Mouse (Mus musculus) liver, embryonic 14.5 days (tissue): Measurements from ENCODE around the gene Tmem220. TPM values are rescaled to one million over a fixed set of nuclear protein-coding genes. Genes with fewer than 3 reads are reported as not detected.

Experiments used
- ATAC-seq: fragments of 200-750 bp; cut with Nextera tagmentation; 2 replicates; pipeline ENCODE4 v1.8.0; 2017; ENCODE audit warnings: moderate number of reproducible peaks, mild to moderate bottlenecking, moderate library complexity; ENCODE audit not compliant: insufficient read depth
- DNase-seq, 3 experiments: peaks; one replicate each; pipeline ENCODE4 v3.0.0-alpha.2; 2012 to 2013; ENCODE audit warnings: low read depth in 3 of 3, low spot score in 3 of 3
- H3K27ac ChIP-seq: fragments of 300-500 bp; sonication (generic); 2 replicates; pipeline ENCODE4 v1.5.1; 2014; ENCODE audit warnings: moderate library complexity, mild to moderate bottlenecking, control low read depth, inconsistent platforms
- H3K27me3 ChIP-seq: fragments of 300-500 bp; sonication (generic); 2 replicates; pipeline ENCODE4 v1.6.1; 2014; ENCODE audit warnings: mild to moderate bottlenecking, low read length, moderate library complexity; ENCODE audit not compliant: control insufficient read depth, insufficient read depth
- H3K36me3 ChIP-seq: fragments of 300-500 bp; sonication (generic); replicated peaks from 2 replicates; pipeline ENCODE4 v1.6.1; 2014; ENCODE audit warnings: low read depth; ENCODE audit not compliant: control insufficient read depth, insufficient read depth
- H3K4me1 ChIP-seq, 2 experiments: fragments of 200-500 bp in 1 of 2; fragments of 300-500 bp in 1 of 2; sonication (generic) in 1 of 2; replicated peaks; 2 replicates each; pipeline ENCODE4 v1.6.1; 2012 to 2014; ENCODE audit warnings: antibody characterized with exemption in 1 of 2, inconsistent platforms in 1 of 2, low read length in 1 of 2; ENCODE audit not compliant: control insufficient read depth in 2 of 2, insufficient read depth in 2 of 2
- H3K4me2 ChIP-seq: fragments of 300-500 bp; sonication (generic); 2 replicates; pipeline ENCODE4 v1.6.1; 2014; ENCODE audit warnings: low read depth, mild to moderate bottlenecking, control low read depth, moderate library complexity
- H3K4me3 ChIP-seq, 2 experiments: fragments of 200-500 bp in 1 of 2; fragments of 300-500 bp in 1 of 2; sonication (generic) in 1 of 2; 2 replicates each; pipeline ENCODE4 v1.5.1; 2012 to 2014; ENCODE audit warnings: low read depth in 2 of 2, low read length in 2 of 2, mild to moderate bottlenecking in 2 of 2, control low read depth in 1 of 2, inconsistent platforms in 1 of 2, moderate library complexity in 1 of 2; ENCODE audit not compliant: insufficient read depth in 1 of 2
- H3K9ac ChIP-seq: fragments of 300-500 bp; sonication (generic); replicated peaks from 2 replicates; pipeline ENCODE4 v1.6.1; 2014; ENCODE audit warnings: mild to moderate bottlenecking, control low read depth, moderate library complexity
- H3K9me3 ChIP-seq: fragments of 300-500 bp; sonication (generic); 2 replicates; pipeline ENCODE4 v1.6.1; 2016; ENCODE audit warnings: low read length, mixed read lengths; ENCODE audit not compliant: control insufficient read depth
- CTCF ChIP-seq: IDR thresholded peaks from 2 replicates; pipeline ENCODE4 v1.5.1; 2016; ENCODE audit warnings: antibody characterized with exemption, low read depth, control low read depth
- EP300 ChIP-seq: IDR thresholded peaks from 2 replicates; pipeline ENCODE4 v1.6.1; 2016; ENCODE audit warnings: antibody characterized with exemption, low read depth
- WGBS: fragments of 180-500 bp; shearing (Covaris S2); extraction: QIAGEN DNeasy Blood & Tissue Kit; methylation state at CpG from one replicate; pipeline ENCODE4 v1.1.7; 2014; ENCODE audit not compliant: insufficient replicate concordance; 5-methylcytosine and 5-hydroxymethylcytosine counted together
- polyA plus RNA-seq, 2 experiments: library from polyadenylated mRNA; depleted of rRNA in 1 of 2; stranded (reverse) in 1 of 2; unstranded in 1 of 2; fragments of >200 nt; fragmentation: Nextera tagmentation in 1 of 2; extraction: Ambion mirVana in 1 of 2; gene quantifications; 2 replicates each; pipeline versions ENCODE4 v1.2.1 to v1.2.3; 2012 to 2014

Tmem220 gene
- polyA plus RNA-seq, 2 experiments, result 0.88 to 1.6 TPM

DNA sequence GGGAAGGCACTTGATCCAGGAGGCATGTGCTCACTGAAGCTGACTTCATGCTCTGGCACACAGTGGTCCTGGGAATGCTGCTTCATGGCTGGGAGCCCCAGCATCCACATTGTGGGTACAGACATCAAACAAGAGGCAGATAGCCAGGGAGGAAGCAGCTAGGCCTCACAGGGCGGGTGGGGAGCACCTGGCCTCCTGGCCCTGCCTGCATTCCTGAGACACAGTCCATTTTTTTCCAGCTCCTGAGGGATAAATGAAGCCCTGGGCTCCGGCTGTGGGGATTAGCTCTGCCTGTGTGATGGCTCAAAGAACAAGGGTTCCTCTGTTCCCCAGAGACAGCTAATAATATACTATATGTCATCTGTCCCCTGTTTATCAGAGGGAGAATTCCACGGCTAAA lies 50.1 kb downstream of the Tmem220 start:
- WGBS, result 43% methylated on average over 3 of the region's 3 CpGs
- no peaks in the 10 kb centered on the region for H3K9me3 ChIP-seq
- no peaks in the 10 kb centered on the region for H3K4me1 ChIP-seq
- no peak overlapping the region for H3K27ac ChIP-seq
- H3K36me3 ChIP-seq, result no peaks in the 10 kb centered on the region
- ATAC-seq, result no peak
- no peaks in the 10 kb centered on the region for H3K27me3 ChIP-seq
- no peak for DNase-seq
- no peak for TF ChIP-seq EP300
- TF ChIP-seq CTCF, result no peak
- H3K4me3 ChIP-seq, result no peak overlapping the region
- H3K9ac ChIP-seq, result no peak overlapping the region
- H3K4me2 ChIP-seq, result no peak overlapping the region

DNA sequence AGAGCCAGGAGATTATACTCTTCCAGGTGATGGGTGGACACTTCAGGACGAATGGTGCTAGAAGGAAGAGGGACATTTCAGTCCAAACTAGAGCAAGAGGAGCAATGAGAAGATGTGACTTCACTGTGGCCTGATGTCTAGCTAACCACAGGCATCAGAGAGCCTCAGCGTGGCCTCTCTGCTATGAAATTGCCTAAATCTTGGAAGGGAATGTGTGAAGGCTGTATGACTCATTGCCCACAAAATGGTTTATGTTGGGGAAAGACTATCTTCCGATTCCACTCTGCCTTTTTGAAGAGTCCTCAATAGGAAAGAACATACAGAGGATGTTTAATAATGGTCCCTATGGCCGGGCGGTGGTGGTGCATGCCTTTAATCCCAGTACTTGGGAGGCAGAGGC lies 51.8 kb downstream of the Tmem220 start:
- WGBS, result 45% methylated on average over 5 of the region's 5 CpGs
- no peaks in the 10 kb centered on the region for H3K9me3 ChIP-seq
- no peaks in the 10 kb centered on the region for H3K36me3 ChIP-seq
- no peak overlapping the region for H3K9ac ChIP-seq
- H3K4me3 ChIP-seq, result no peak overlapping the region
- no peak overlapping the region for H3K27ac ChIP-seq
- no peak for DNase-seq
- H3K4me1 ChIP-seq, result no peaks in the 10 kb centered on the region
- ATAC-seq, result no peak
- H3K27me3 ChIP-seq, result no peaks in the 10 kb centered on the region
- no peak overlapping the region for H3K4me2 ChIP-seq
- no peak for TF ChIP-seq CTCF
- TF ChIP-seq EP300, result no peak

DNA sequence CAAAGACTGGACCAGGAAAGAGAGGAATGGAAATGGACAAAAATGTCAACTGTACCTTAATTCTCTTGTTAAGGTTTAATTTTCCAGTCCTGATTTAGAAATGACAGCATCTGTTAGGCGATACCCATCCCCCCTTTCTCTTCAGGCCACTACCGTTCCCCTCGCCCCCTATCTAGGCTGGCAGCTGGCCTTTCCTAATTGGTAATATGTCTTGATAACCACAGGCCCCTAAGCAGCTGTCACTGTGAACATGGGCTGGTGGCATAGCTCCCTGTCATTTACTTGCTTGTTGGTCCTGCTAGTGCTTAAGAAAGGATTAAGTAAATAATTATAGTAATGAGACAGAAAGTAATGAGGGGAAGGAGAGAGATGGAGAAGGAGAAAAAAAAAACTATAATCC lies 52.5 kb downstream of the Tmem220 start:
- Histone ChIP-seq H3K36me3 (no peaks in the 10 kb centered on the region), H3K9me3 (no peaks in the 10 kb centered on the region), H3K9ac (no peak overlapping the region), H3K27me3 (no peaks in the 10 kb centered on the region), H3K4me1 (no peaks in the 10 kb centered on the region), H3K4me2 (no peak overlapping the region), H3K27ac (no peak overlapping the region), H3K4me3 (no peak overlapping the region)
- 12% methylated on average over 3 of the region's 3 CpGs for WGBS
- ATAC-seq (no peak), DNase-seq (no peak)
- TF ChIP-seq CTCF, result no peak
- no peak for TF ChIP-seq EP300

GRCm38 (mm10) chr11:67078000-67078399 lies 53.0 kb downstream of the Tmem220 start, which contains the start of gene Myh3:
Myh3 (plus strand) TSS chr11:67078300.
- Histone ChIP-seq H3K4me2 (no peak within 1 kb of the TSS), H3K27ac (no peak within 1 kb of the TSS), H3K36me3 (no peaks in the 10 kb centered on the region), H3K27me3 (no peaks in the 10 kb centered on the region), H3K9ac (no peak within 1 kb of the TSS), H3K4me3 (no peak within 1 kb of the TSS), H3K9me3 (no peaks in the 10 kb centered on the region), H3K4me1 (no peaks in the 10 kb centered on the region)
- ATAC-seq (no peak), DNase-seq (no peak)
- TF ChIP-seq CTCF, result no peak
- 63% methylated on average over 5 of the region's 5 CpGs for WGBS

GRCm38 (mm10) chr11:67078888-67079287 lies 53.9 kb downstream of the Tmem220 start:
- no peak for ATAC-seq
- no peak for DNase-seq
- Histone ChIP-seq H3K27ac (no peak overlapping the region), H3K4me1 (no peaks in the 10 kb centered on the region), H3K4me3 (no peak overlapping the region), H3K9ac (no peak overlapping the region), H3K27me3 (peaks cover 2% of the 10 kb centered on the region; the same call in 1 of the 2 replicates), H3K36me3 (no peaks in the 10 kb centered on the region), H3K9me3 (no peaks in the 10 kb centered on the region), H3K4me2 (no peak overlapping the region)
- 70% methylated on average over 6 of the region's 6 CpGs for WGBS
- no peak for TF ChIP-seq CTCF
- no peak for TF ChIP-seq EP300
